Mouse (Mus musculus): ENCODE measurements around the gene Zfp872. TPM values are rescaled to one million over a fixed set of nuclear protein-coding genes. Genes with fewer than 3 reads are reported as not detected.
A peak's percentile ranks its signal among the peaks of the same experiment; 100 is the strongest.
"Not testable (repeated sequence)": the region's sequence is repeated elsewhere in the genome, so short reads cannot be mapped to it uniquely, and the experiment has no call there.

Gene Zfp872
- polyA plus RNA-seq, 1 experiment: 0.12 TPM

DNA sequence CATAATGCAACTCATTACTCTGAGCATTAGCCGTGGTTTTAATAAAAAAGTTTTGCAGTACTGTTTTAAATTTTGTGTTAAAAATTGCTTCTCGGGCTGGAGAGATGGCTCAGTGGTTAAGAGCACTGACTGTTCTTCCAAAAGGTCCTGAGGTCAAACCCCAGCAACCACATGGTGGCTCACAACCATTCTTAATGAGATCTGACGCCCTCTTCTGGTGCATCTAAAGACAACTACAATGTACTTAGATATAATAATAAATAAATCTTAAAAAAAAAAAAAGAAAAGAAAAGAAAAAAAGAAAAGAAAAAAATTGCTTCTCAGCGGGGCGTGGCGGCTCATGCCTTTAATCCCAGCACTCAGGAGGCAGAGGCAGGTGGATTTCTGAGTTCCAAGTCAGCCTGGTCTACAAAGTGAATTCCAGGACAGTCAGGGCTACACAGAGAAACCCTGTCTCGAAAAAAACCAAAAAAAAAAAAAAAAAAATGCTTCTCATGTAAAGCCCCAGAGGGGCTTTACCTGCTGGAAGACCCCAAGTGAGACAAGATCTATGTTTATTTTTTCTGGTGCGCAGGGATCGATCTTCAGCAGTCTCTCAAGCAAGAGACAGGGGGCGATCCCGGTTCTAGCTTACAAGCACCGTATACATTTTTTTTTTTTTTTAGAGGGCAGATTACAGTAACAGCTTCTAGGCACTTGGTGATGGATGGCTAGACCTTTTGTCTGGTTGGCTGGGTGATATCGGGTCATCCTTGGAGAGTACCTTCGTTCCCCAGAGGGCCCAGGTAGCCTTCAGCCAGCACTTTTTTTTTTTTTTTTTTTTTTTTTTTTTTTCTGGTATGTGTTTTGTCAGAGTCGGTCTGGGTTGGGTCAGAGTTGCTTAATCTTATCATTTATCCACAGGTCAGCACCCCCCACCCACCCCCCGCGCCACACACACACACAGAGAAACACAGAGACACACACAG, 36.9 kb downstream of the Zfp872 start:
- peak overlapping the region; percentile 98 for H3K4me3 ChIP-seq (replicated peaks; ENCODE audit: extremely low read depth, low read depth, low read length)
- DNase-seq: no peak
- 22% methylated on average over 17 of the region's 17 CpGs for WGBS
- TF ChIP-seq POLR2A (IDR thresholded peaks at IDR 0.05; ENCODE audit: borderline replicate concordance, extremely low read depth, low read depth, low read length) (no peak), CTCF (IDR thresholded peaks at IDR 0.05; ENCODE audit: insufficient read depth, low read length) (no peak)
- no peaks in the 10 kb centered on the region; the same call in 1 of the 2 replicates for H3K4me1 ChIP-seq (ENCODE audit: control insufficient read depth, insufficient read depth, low read length)

- peak; percentile 100 for DNase-seq
- 1% methylated on average over 35 of the region's 35 CpGs for WGBS
- peak within 1 kb of the TSS; percentile 98 for H3K4me3 ChIP-seq (replicated peaks; ENCODE audit: extremely low read depth, low read depth, low read length)
- no peaks in the 10 kb centered on the region; the same call in 1 of the 2 replicates for H3K4me1 ChIP-seq (ENCODE audit: control insufficient read depth, insufficient read depth, low read length)
- TF ChIP-seq CTCF (IDR thresholded peaks at IDR 0.05; ENCODE audit: insufficient read depth, low read length) (peak; percentile 76), POLR2A (IDR thresholded peaks at IDR 0.05; ENCODE audit: borderline replicate concordance, extremely low read depth, low read depth, low read length) (peak; percentile 94)
These were observed 37.9 kb downstream of the Zfp872 start, which contains the start of gene Zfp809 for GRCm38 (mm10) chr9:22225581-22226388. TSS of gene Zfp809 (plus strand) at chr9:22225714.

DNA sequence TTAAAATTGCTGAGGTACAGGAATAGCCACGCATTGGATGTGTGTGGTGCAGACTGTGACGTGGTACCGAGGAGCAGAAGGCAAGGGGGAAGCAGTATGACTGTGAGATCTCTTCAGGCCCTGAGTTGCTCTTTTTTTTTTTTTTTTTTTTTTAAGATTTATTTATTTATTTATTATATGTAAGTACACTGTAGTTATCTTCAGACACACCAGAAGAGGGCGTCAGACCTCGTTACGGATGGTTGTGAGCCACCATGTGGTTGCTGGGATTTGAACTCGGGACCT, 38.4 kb downstream of the Zfp872 start:
- WGBS: 47% methylated on average over 7 of the region's 7 CpGs
- DNase-seq; H3K4me1 ChIP-seq (ENCODE audit: control insufficient read depth, insufficient read depth, low read length): not testable (repeated sequence)
- H3K4me3 ChIP-seq (replicated peaks; ENCODE audit: extremely low read depth, low read depth, low read length): peak overlapping the region; percentile 98

- WGBS: 64% methylated on average over 15 of the region's 15 CpGs
These were observed 39.0 kb downstream of the Zfp872 start for GRCm38 (mm10) chr9:22226846-22227245.

DNA sequence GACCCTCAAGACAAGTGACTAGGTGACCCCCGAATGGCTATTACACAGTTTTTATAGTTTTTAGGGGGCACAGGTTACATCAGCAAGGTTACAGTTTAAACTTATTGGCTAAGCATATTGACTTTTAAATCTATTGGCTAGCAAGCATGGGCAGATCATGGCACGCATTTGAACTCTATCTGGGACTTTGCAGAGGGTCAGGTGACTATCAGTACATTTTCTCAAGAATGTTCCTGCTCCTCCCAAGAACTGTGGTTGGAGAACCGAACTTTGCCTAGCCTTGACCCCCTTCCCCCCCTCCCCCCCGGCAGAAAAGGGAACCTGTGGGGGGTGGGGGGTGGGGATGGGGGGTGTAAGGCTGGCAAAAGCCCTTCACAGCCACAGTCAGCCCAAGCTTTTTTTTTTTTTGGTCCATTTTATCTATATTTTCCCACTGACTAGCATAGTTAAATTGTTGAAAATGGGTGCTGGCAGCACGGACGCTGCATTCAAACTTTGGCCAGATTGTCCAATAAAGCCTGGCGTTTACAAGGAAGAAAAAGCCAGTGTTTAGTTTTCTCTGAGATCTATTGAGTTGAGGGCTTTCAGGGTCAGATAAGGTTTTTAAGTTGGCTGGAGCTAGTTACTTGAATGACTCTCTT, 41.6 kb downstream of the Zfp872 start:
- no peak for DNase-seq
- TF ChIP-seq CTCF (IDR thresholded peaks at IDR 0.05; ENCODE audit: insufficient read depth, low read length): no peak
- no peak for TF ChIP-seq POLR2A (IDR thresholded peaks at IDR 0.05; ENCODE audit: borderline replicate concordance, extremely low read depth, low read depth, low read length)
- H3K4me1 ChIP-seq (ENCODE audit: control insufficient read depth, insufficient read depth, low read length): no peaks in the 10 kb centered on the region; the same call in 1 of the 2 replicates
- WGBS: 77% methylated on average over 7 of the region's 7 CpGs
- H3K4me3 ChIP-seq (replicated peaks; ENCODE audit: extremely low read depth, low read depth, low read length): no peak overlapping the region

More at GRCm38 (mm10) chr9:22226846-22227245, 39.0 kb downstream of the Zfp872 start:
- no peak overlapping the region for H3K4me3 ChIP-seq (replicated peaks; ENCODE audit: extremely low read depth, low read depth, low read length)
- no peak for TF ChIP-seq CTCF (IDR thresholded peaks at IDR 0.05; ENCODE audit: insufficient read depth, low read length)
- no peak for TF ChIP-seq POLR2A (IDR thresholded peaks at IDR 0.05; ENCODE audit: borderline replicate concordance, extremely low read depth, low read depth, low read length)
- DNase-seq: peak; percentile 44
- H3K4me1 ChIP-seq (ENCODE audit: control insufficient read depth, insufficient read depth, low read length): no peaks in the 10 kb centered on the region; the same call in 1 of the 2 replicates

GRCm38 (mm10) chr9:22230061-22230460, 42.2 kb downstream of the Zfp872 start:
- no peak overlapping the region for H3K4me3 ChIP-seq (replicated peaks; ENCODE audit: extremely low read depth, low read depth, low read length)
- no peaks in the 10 kb centered on the region; the same call in 1 of the 2 replicates for H3K4me1 ChIP-seq (ENCODE audit: control insufficient read depth, insufficient read depth, low read length)
- TF ChIP-seq POLR2A (IDR thresholded peaks at IDR 0.05; ENCODE audit: borderline replicate concordance, extremely low read depth, low read depth, low read length): no peak
- TF ChIP-seq CTCF (IDR thresholded peaks at IDR 0.05; ENCODE audit: insufficient read depth, low read length): no peak
- WGBS: 60% methylated on average over 3 of the region's 3 CpGs
- DNase-seq: no peak

GRCm38 (mm10) chr9:22230556-22230955, 42.7 kb downstream of the Zfp872 start:
- Histone ChIP-seq H3K4me1 (ENCODE audit: control insufficient read depth, insufficient read depth, low read length) (no peaks in the 10 kb centered on the region; the same call in 1 of the 2 replicates), H3K4me3 (replicated peaks; ENCODE audit: extremely low read depth, low read depth, low read length) (no peak overlapping the region)
- DNase-seq: no peak
- TF ChIP-seq CTCF (IDR thresholded peaks at IDR 0.05; ENCODE audit: insufficient read depth, low read length): no peak
- no peak for TF ChIP-seq POLR2A (IDR thresholded peaks at IDR 0.05; ENCODE audit: borderline replicate concordance, extremely low read depth, low read depth, low read length)

DNA sequence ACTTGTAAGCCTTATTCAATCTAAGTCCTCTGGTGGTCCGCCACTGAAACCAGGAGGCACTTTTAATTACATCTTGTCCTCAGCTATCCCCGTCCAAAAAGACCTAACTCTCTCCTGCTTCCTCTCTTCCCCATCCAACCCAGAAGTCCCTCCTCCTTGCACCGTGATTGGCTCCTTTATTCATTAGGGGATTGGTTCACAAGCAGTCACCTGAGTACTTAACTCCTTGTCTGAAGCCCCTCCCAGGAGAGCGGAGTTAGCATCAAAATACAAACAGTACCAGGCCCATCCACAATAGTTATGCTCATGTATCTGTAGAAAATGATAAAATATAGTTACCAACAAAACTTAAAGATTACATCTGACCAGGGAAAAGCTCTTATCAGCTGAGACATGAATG, 52.1 kb downstream of the Zfp872 start:
- no peak for TF ChIP-seq CTCF (IDR thresholded peaks at IDR 0.05; ENCODE audit: insufficient read depth, low read length)
- TF ChIP-seq POLR2A (IDR thresholded peaks at IDR 0.05; ENCODE audit: borderline replicate concordance, extremely low read depth, low read depth, low read length): no peak
- DNase-seq: no peak
- no peaks in the 10 kb centered on the region for H3K4me1 ChIP-seq (ENCODE audit: control insufficient read depth, insufficient read depth, low read length)
- 98% methylated on average over 4 of the region's 4 CpGs for WGBS
- H3K4me3 ChIP-seq (replicated peaks; ENCODE audit: extremely low read depth, low read depth, low read length): no peak overlapping the region

- H3K4me3 ChIP-seq (replicated peaks; ENCODE audit: extremely low read depth, low read depth, low read length): no peak overlapping the region
- DNase-seq: no peak
- 95% methylated on average over 2 of the region's 2 CpGs for WGBS
- no peaks in the 10 kb centered on the region for H3K4me1 ChIP-seq (ENCODE audit: control insufficient read depth, insufficient read depth, low read length)
- TF ChIP-seq POLR2A (IDR thresholded peaks at IDR 0.05; ENCODE audit: borderline replicate concordance, extremely low read depth, low read depth, low read length) (no peak), CTCF (IDR thresholded peaks at IDR 0.05; ENCODE audit: insufficient read depth, low read length) (no peak)
These were observed 56.4 kb downstream of the Zfp872 start for GRCm38 (mm10) chr9:22244242-22244641.

Other genes starting within 250 kb of the Zfp872 start
- 10.1 and 10.8 TPM in 2 replicates for gene Swsap1, start 232.3 kb upstream of the Zfp872 start, polyA plus RNA-seq (2012; rRNA removed)
- gene Epor, start 224.6 kb upstream of the Zfp872 start, polyA plus RNA-seq (2012; rRNA removed): 10.7 and 11.1 TPM in 2 replicates
- gene Rgl3, start 198.6 kb upstream of the Zfp872 start, polyA plus RNA-seq (2012; rRNA removed): 24.8 and 30.6 TPM in 2 replicates
- gene Ccdc151, start 185.5 kb upstream of the Zfp872 start, polyA plus RNA-seq (2012; rRNA removed): 2.9 and 3.6 TPM in 2 replicates
- 52.9 and 58.0 TPM in 2 replicates for gene Prkcsh, start 185.3 kb upstream of the Zfp872 start, polyA plus RNA-seq (2012; rRNA removed)
- 0.05 and 0.06 TPM in 2 replicates for gene Elavl3, start 136.1 kb upstream of the Zfp872 start, polyA plus RNA-seq (2012; rRNA removed)
- gene Gm49318, start 116.8 kb upstream of the Zfp872 start, polyA plus RNA-seq (2012; rRNA removed): not detected in 2 replicates
- 20.3 and 23.1 TPM in 2 replicates for gene Zfp653, start 116.7 kb upstream of the Zfp872 start, polyA plus RNA-seq (2012; rRNA removed)
- 29.1 and 36.4 TPM in 2 replicates for gene Ecsit, start 102.7 kb upstream of the Zfp872 start, polyA plus RNA-seq (2012; rRNA removed)
- gene Cnn1, start 88.9 kb upstream of the Zfp872 start, polyA plus RNA-seq (2012; rRNA removed): 79.3 and 94.3 TPM in 2 replicates
- 176 and 180 TPM in 2 replicates for gene Elof1, start 70.9 kb upstream of the Zfp872 start, polyA plus RNA-seq (2012; rRNA removed)
- gene Acp5, start 52.4 kb upstream of the Zfp872 start, polyA plus RNA-seq (2012; rRNA removed): 47.7 and 54.5 TPM in 2 replicates
- 67.8 and 68.8 TPM in 2 replicates for gene Pigyl, start 31.2 kb upstream of the Zfp872 start, polyA plus RNA-seq (2012; rRNA removed)
- 18.2 and 20.3 TPM in 2 replicates for gene Zfp809, start 37.6 kb downstream of the Zfp872 start, polyA plus RNA-seq (2012; rRNA removed)
- gene Zfp599, start 71.8 kb downstream of the Zfp872 start, polyA plus RNA-seq (2012; rRNA removed): 0.09 and 0.18 TPM in 2 replicates
- gene Zfp810, start 119.6 kb downstream of the Zfp872 start, polyA plus RNA-seq (2012; rRNA removed): 7.1 and 9.8 TPM in 2 replicates
- gene Anln, start 201.1 kb downstream of the Zfp872 start, polyA plus RNA-seq (2012; rRNA removed): 1.4 and 1.8 TPM in 2 replicates
- 0.75 and 1.2 TPM in 2 replicates for gene 9530077C05Rik, start 223.4 kb downstream of the Zfp872 start, polyA plus RNA-seq (2012; rRNA removed)